Mouse (Mus musculus) lung, postnatal 10 days (tissue): ENCODE measurements around the gene Tas2r115.
"Not testable (repeated sequence)": the region's sequence is repeated elsewhere in the genome, so short reads cannot be mapped to it uniquely, and the experiment has no call there.

ENCODE experiments used
- DNase-seq: peaks from one replicate; pipeline ENCODE4 v3.0.0; 2021

Gene Tas2r115

DNA sequence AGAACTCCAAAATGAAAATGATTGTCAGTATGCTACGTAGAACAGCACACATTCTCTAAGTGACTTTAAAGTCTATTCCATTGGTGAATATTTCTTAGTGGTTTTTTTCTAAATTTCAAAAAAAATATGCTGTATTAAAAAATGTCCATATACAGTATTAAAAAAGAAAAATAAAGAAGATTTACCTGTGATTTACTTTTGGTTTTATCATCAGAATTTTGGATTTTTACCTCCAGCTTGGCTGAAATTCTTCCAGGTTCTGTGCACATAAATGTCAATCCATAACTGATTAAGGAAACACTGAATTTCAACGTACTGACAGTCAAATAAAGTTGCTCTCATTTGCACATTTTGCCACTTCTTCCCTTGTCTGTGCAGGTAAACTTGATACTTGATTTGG, at the start of gene Tas2r115:
Tas2r115 (minus strand) TSS at position 101 of the 400 bp plus-strand sequence.
- DNase-seq = no peak

GRCm38 (mm10) chr6:132778062-132778461, 40.2 kb upstream of the Tas2r115 start, which contains the start of gene Tas2r136:
Tas2r136 (minus strand) TSS chr6:132778162.
- no peak for DNase-seq

DNA sequence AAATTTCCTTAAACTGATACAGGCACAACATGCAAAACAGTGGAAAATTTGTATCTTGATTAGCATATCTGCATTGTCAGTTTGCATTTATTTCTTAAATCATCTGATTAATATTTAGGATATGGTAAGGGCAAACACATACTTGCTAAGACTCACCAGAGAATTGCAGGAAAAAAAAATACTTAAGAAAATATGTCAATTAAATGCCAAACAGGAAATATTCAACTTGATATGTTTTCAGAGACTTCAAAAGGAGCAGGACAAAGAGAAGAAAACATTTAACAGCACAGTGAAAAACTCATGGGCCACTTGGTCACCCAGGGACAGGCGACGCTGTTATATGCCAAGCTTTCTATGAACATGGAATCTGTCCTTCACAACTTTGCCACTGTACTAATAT, 24.0 kb upstream of the Tas2r115 start, which contains the start of gene Tas2r102:
Tas2r102 (plus strand) TSS at position 301 of the 400 bp plus-strand sequence.
- no peak for DNase-seq

DNA sequence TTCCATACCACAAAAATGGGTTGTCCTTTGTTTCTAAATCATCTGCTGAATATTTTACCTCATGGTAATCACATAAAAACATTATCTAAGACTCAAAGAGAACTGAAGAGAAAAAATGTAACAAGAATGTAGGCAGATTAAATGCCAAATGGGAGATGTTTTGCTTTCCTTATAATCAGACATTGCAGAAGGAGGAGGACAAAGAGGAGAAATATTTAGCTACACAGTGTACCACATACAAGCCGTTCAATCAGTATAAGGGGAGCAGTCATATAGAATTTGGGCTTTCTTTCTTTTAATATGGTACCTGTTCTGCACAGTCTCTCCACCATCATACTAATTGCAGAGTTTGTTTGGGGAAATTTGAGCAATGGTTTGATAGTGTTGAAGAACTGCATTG, 16.6 kb upstream of the Tas2r115 start, which contains the start of gene Tas2r124:
Tas2r124 (plus strand) TSS at position 301 of the 400 bp plus-strand sequence.
- no peak for DNase-seq

- DNase-seq = no peak
These were observed 12.4 kb upstream of the Tas2r115 start for GRCm38 (mm10) chr6:132750206-132750605.

GRCm38 (mm10) chr6:132711828-132712227, 26.0 kb downstream of the Tas2r115 start, which contains the start of gene Tas2r122:
Tas2r122 (minus strand) TSS chr6:132711928.
- no peak for DNase-seq

DNA sequence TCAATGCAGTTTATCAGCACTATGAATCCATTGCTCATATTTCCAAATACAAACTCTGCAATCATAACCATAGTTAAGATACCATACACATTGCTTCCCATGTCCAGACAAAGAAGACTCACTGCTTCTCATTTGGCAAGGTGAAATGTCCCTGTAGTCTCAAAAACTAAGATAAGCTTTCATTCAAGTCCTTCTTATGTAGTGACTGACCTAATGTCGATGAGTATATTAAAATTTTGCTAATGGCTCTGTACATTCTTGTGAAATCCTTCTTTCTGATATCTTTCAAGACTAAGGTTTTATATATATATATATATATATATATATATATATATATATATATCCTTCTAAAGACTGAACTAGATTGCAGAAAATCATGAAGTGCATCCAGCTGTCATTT, 36.9 kb downstream of the Tas2r115 start, which contains the start of gene Tas2r121:
Tas2r121 (minus strand) TSS at position 101 of the 400 bp plus-strand sequence.
- DNase-seq = no peak

DNA sequence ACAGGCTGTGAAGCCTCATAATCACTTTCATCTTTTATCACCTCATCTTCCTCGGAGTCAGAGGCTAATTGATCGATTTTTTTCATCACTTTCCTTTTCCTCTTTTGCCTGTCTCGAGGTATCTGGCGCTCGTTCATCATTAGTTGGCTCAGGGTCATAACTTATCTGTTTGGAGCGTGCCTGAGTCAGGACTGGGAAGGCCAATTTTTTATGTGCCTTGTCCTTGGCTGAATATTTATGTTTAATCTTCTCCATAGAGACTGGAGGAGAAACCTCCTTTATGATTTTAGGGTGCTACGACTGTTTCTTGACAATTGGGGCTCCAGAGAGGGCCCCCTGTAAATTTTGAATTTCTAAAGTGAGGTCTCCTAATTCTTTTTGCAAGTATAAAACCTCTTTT, 46.2 kb downstream of the Tas2r115 start:
- not testable (repeated sequence) for DNase-seq
